Mouse (Mus musculus): Measurements from ENCODE around the gene Plekhm1. TPM values are rescaled to one million over a fixed set of nuclear protein-coding genes. Genes with fewer than 3 reads are reported as not detected.

Gene Plekhm1
- 4.5 and 5.6 TPM in 2 replicates for polyA plus RNA-seq (2015; fragmentation: Nextera tagmentation; extraction: Ambion mirVana)

GRCm38 (mm10) chr11:103411981-103412949 is at the start of gene Plekhm1:
TSS of gene Plekhm1 (minus strand) at chr11:103412687.

DNA sequence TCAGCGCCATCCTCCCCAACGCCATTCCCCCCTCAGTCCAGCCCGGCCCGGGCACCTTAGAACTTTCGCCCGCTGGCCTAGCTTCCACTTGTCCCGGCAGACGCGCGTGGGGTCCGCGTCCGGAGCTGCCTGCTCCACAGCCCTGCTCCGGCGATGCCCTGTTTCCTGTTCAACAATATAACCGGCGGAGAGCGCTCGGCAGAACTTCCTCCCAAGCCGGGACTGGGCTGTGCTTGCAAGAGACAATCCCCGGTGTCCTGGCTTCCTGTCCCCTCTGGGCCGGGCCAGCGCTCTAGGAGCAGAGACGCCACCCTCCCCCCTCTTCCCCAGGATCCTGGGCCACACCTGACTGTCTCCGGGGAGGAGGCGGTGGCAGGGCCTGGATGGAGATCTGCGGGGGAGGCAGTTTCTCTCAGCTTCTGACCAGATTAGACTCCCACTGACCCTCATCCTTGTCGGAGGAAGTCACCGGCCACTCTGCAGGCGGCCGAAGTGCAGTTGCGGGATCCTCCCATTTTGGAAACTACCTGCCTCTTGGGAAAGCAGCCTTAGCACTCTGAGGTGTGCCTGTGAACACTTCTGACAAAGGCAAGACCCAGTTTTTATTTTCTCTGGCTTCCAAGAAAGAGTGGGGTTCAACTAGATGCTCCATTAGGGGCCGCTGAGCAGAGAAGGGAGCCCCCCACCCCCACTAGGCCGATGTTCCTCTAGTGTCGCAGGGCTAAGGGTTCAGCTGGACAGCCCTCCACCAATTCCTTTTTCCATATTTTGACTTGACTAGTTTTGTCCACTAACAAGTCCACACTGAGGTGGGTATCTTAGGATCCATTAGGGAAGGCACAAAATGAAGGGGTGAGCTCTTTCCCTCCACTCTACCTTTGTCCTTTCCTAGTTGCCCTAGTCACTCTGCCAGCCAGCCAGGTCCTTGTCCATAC is 49.0 kb downstream of the Plekhm1 start, which contains the start of gene Arhgap27:
Gene Arhgap27 (minus strand): TSS at position 479 of the 935 bp plus-strand sequence.

Other genes starting within 250 kb of the Plekhm1 start
- gene Fmnl1, start 241.6 kb downstream of the Plekhm1 start, polyA plus RNA-seq (2015; fragmentation: Nextera tagmentation; extraction: Ambion mirVana), result 8.1 and 11.3 TPM in 2 replicates
- 4.7 and 5.5 TPM in 2 replicates for gene 1700023F06Rik, start 204.1 kb downstream of the Plekhm1 start, polyA plus RNA-seq (2015; fragmentation: Nextera tagmentation; extraction: Ambion mirVana)
- 1.3 and 2.1 TPM in 2 replicates for gene Spata32, start 194.3 kb downstream of the Plekhm1 start, polyA plus RNA-seq (2015; fragmentation: Nextera tagmentation; extraction: Ambion mirVana)
- gene Map3k14, start 145.2 kb downstream of the Plekhm1 start, polyA plus RNA-seq (2015; fragmentation: Nextera tagmentation; extraction: Ambion mirVana), result 2.4 and 3.0 TPM in 2 replicates
- 8.8 and 9.8 TPM in 2 replicates for gene Arhgap27, start 49.0 kb downstream of the Plekhm1 start, polyA plus RNA-seq (2015; fragmentation: Nextera tagmentation; extraction: Ambion mirVana)
- gene Lrrc37a, start 91.9 kb upstream of the Plekhm1 start, polyA plus RNA-seq (2015; fragmentation: Nextera tagmentation; extraction: Ambion mirVana), result not detected in 2 replicates
- gene Gm884, start 208.5 kb upstream of the Plekhm1 start, polyA plus RNA-seq (2015; fragmentation: Nextera tagmentation; extraction: Ambion mirVana), result not detected in 2 replicates
- not detected in 2 replicates for gene Lyzl6, start 226.2 kb upstream of the Plekhm1 start, polyA plus RNA-seq (2015; fragmentation: Nextera tagmentation; extraction: Ambion mirVana)
- gene Rprml, start 236.9 kb upstream of the Plekhm1 start, polyA plus RNA-seq (2015; fragmentation: Nextera tagmentation; extraction: Ambion mirVana), result 4.8 and 4.9 TPM in 2 replicates